8 mouse cellular contexts compared by ENCODE assay signal in the genomic region with DNA sequence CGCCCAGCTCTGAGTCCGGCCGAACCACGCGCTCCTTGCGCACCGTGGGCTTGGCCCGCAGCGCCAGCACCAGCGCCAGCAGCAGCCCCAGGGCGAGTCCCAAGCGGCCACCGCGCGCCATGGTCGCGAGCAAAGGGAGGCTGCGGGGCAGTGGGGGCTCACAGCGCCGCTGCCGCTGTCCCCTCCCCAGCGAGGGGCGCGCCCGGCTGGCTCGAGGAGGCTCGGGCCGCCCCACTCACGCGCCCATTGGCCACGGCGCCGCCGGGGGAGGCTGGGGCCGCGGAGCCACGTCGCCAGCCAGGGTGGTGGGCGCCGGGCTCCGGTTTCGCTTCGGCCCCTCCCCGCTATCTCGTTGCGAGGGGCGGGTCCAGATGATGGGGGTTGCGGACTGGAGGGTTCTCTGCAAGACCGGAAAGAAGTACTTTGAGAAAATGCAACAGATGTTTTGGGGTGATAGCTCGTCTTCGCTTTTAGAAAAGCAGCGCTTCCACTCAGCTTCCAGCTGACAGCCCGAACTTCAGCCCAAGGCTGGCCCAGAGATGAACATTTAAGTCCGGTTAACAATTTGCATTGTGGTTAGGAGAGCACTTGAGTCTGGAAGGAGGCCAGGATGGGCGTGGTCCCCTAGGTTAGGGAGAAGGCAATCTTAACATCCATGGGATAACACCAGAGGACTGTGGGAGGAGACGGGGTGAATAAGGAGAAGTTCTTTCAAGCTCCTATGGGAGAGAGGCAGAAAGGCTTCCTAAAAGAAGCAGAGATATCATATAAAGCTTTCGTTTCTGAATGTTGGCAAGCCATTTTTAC. TPM values are rescaled to one million over a fixed set of nuclear protein-coding genes. Genes with fewer than 3 reads are reported as not detected.
DNase-seq lines count a peak whose midpoint lies in the region; ATAC-seq lines count a peak whose summit lies in the region.

A gene (minus strand): TSS at position 235 of the 807 bp plus-strand sequence.

- DNase-seq in Muller cell, postnatal 12 days (ENCODE audit: inconsistent ontology term) = peak; percentile 96
- peak; percentile 19 for DNase-seq in cerebellum, adult 9-10 months
- DNase-seq in layer of hippocampus, adult 9-11 months = peak; percentile 19
- DNase-seq in lung, postnatal 14 days = peak; percentile 85
- DNase-seq in retina, embryonic 14.5 days (ENCODE audit: low spot score) = peak; percentile 82
- DNase-seq in thymus, postnatal 4 days = peak; percentile 74

- ATAC-seq in frontal cortex, adult (ENCODE audit: low TSS enrichment) = peak; percentile 83
- ATAC-seq in hematopoietic stem cell, adult 5-6 weeks (replicated peaks in 1 of 2; ENCODE audit: insufficient read depth in 1 of 2, low FRiP score in 2 of 2, low TSS enrichment in 1 of 2, low read depth in 1 of 2, poor library complexity in 2 of 2, severe bottlenecking in 2 of 2) = peak; percentile 80

RNA-seq across cellular contexts. Expression of the gene that starts here (rescaled TPM):
- 71.8 and 94.0 TPM in 2 replicates for total RNA-seq in hematopoietic stem cell, adult 5-6 weeks (2017)

Comparison
In these comparisons a context has a peak if more than half of its experiments do, and no peak if none do; other contexts are left out.
1. Peak in every context shown above with its lines: DNase-seq and ATAC-seq.
2. DNase-seq: peak in every context shown above with its lines; median percentile 96 in Muller cell, postnatal 12 days; 85 in lung, postnatal 14 days; 82 in retina, embryonic 14.5 days; 74 in thymus, postnatal 4 days; 19 in cerebellum, adult 9-10 months; 19 in layer of hippocampus, adult 9-11 months.